Mouse (Mus musculus) left cerebral cortex, adult 11 months (tissue): ENCODE results near the gene Slc25a5.
A peak's percentile ranks its signal among the peaks of the same experiment; 100 is the strongest.
"Not testable (repeated sequence)": the region's sequence is repeated elsewhere in the genome, so short reads cannot be mapped to it uniquely, and the experiment has no call there.

Source experiments
- DNase-seq: peaks from one replicate; pipeline ENCODE4 v3.0.0; 2022; ENCODE audit warnings: low spot score

Slc25a5 gene

DNA sequence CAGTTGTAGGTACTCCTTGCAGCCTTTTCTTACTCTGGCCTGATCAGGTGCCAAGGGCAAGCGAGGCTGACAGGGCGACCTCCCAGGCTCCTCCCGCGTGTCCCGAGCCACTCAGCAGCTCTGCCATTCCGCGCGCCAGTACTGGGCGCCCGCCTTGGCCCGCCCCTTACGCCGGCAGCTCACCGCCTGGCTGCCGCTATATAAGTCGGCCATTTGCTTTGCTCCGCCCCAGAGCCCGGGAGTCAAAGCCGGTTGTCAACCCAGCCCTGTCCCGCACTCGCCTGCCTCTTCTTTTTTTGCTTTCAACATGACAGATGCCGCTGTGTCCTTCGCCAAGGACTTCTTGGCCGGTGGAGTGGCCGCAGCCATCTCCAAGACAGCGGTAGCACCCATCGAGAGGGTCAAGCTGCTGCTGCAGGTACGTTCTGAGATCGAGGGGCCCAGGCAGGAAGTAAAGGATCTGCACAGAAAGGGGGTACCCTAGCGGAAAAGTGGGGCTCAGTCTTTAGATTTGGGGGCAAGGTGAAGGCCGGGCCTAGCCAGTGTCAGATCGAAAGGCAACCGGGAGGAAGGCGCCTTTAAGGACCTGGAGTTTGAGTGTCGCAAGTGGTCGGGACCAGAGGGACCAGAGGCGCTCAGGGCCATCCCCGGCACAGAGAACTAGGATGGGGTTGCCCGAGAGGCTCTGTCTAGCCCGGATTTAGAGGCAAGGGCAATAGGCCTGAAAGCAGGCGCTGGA, at the start of gene Slc25a5:
Slc25a5 (plus strand) TSS at position 228 of the 739 bp plus-strand sequence.
- DNase-seq = peak; percentile 67

DNA sequence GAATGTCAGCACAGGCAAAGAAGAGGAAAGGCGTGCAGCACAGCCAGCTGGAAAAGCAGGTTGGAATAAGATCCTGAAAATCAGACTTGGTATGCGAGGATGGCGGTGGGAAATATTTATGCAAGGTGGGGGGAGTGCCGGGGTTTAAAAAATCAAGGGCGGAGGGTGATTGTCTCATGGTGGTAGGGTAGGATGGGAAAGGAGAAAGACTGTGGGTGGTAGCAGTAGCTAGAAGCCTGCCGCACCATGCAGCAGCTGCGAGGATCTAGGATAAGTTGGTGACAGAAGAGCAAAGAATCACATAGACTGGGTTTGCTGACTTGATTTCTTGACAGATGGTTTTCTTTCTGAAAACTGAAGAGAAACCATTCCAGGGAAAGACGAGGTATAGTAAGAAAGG, 48.7 kb upstream of the Slc25a5 start:
- DNase-seq = no peak

DNA sequence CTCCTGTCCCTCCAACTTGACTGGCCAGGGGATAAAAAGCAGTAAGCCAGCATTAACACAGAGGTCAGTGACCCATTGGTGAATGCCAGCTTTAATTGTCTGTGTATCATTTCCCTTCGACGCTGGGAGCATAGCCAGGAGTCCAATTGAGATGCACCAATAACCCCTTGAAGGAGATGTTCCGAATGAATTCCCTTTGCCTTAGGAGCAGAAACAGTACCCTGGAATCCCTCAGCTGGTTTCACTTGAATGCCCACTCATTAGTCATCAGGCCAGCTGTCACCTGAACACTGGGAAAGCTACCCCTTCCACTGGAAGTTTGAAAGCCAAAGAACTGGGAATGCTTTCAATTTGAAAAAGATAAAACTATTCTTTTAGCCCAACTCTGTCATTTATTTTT, 46.9 kb upstream of the Slc25a5 start:
- no peak for DNase-seq

DNA sequence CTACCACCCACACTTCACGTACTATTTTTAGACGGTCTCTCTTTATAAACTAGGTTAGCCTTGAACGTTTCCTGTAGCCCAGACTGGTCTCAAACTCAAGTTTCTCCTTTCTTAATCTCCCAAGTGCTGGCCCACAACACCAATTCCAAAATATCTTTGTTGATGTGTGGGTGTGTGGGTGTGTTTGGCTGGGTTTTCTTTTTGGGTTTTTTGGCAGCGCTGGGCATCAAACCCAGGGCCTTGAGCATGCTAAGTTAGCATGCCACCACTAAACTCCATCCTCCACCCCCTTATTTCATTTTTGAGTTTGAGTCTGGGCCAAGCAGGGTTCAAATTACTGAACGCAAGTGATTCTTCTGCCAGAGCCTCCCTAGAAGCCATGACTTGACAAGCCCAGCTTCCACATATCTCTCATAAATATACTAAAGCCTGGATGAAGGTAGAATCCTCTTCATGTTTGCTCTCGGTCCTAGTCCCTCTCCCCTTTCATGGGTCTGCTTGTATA, 46.1 kb upstream of the Slc25a5 start:
- no peak for DNase-seq

DNA sequence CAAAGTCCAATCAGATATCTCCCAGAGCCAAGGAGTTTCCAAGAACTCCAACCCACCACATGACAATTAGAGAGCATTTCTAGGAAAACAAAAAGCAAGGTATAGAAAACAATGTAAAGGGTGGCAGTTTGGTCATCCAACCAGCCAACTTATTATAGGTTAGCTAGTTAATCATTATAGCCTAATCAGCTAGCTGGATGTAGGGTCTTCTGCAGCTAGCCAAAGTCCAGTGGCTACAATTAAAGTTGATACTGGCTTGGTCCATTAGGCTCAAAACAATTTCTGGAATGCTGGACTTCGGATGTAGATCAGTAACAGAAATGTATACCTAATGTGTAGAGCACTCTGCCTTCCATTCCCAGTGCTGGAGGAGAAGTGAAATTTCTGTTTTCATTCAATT, 44.9 kb upstream of the Slc25a5 start:
- no peak for DNase-seq

DNA sequence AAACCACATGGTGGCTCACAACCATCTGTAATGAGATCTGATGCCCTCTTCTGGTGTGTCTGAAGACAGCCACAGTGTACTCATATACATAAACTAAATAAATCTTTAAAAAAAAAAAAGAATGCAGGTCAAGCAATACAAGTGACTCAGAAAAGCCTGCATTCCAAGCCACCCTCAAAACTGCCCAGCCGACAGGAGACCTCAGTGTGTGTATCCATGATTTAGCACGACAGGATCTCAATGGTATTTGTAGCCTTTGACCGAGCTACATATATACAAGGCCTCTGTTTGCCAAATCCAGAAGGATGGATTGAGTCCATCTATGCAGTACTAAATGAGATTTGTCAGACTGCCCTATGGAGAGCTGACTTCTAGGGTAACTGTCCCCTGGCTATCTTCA, 42.9 kb upstream of the Slc25a5 start:
- DNase-seq = no peak

DNA sequence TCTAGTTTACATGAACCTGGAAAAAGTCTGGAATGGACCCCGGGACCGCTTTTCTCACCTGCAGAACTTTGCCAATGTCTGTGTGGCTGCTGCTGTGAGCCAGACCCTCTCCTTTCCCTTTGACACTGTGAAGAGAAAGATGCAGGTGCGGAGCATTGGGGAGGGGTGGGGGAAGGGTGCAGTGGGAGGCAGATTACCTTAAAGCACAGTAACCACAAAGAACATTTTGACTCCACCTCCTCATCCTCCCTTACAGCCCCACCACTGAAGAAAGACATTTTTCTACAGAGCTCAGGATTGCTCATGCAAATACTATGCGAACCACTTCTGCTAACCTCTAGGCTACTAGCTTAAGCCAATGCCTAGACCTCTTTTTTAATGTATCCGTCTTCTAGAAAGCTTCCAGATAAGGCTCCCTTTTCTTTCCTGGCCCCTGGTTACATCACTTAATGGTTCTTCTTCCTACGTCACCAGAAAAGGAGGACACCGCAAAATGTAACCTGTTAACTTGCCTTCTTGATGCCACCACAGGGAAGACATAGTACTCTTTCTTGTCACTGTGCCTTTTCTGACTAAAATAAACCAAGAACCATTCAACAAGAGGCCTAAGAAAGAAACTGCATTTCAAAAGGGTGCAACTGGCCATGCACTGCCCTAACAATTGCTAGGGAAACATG, 37.5 kb upstream of the Slc25a5 start:
- no peak for DNase-seq

DNA sequence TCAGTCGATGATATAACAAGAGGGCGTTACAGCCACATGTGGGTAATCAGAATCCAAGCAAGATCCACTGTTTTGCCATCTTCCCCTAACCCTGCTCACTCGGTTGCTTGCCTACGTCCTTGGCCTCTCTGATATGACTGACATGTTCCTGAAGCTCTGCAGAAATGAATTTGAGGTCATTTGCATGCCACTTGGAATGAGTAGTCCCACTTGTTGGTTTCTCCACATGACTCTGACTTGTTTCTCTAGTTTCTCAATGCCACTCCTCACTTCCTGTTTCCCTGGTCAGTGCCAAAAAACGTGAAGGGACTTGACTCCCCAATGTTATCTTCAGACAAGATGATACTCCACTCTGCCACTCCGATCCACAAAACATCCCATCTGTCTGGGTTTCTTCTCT, 36.9 kb upstream of the Slc25a5 start:
- no peak for DNase-seq

DNA sequence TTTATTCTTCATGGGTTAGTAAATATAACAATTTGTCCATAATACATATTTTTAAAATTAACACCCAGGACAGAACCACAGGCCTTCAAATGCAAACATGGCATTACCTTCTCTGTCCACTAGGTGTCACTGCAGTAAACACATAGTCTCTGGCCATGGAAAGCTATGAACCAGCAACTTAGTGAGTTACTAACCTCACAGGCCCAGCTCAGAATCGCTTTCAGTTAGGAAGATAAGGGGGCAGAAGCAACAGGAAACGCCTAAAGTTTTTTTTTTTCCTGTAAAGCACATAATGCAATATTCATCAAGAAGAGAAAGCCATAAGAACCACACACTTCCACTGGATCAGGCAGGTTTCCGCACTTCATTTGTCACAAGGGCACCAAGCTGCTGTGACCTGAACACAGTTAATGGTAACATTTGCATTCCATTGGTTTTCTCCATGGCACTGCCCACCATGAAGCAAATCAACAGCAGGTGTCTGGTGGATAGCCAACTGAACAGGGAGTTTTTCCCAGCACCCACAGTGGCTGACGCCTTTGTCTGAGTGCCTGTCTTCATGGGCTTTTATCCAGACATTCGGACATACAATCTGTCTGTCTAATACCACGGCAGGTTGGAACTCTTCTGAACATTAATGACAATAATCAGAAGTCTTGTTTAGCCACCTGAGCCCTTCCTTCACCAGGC, 34.4 kb upstream of the Slc25a5 start:
- DNase-seq = no peak

DNA sequence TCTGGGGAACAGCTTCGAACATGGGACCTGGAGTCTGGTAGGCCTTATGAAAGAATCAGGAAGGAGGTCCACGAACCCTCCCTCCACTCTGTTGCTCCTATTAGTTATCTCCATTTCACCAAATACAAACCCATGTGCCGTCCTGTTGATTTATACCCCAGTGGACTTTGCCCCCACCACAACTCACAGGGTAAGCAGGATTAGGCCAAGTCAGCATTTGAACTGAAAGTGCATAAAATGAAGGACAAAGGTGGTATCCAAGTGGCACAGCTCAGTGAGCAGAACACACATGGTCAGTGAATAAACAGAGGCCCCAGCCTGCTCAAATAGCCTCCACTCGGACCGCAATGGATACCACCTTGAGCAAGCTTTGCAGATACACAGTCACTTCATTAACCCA, 33.2 kb upstream of the Slc25a5 start:
- no peak for DNase-seq

DNA sequence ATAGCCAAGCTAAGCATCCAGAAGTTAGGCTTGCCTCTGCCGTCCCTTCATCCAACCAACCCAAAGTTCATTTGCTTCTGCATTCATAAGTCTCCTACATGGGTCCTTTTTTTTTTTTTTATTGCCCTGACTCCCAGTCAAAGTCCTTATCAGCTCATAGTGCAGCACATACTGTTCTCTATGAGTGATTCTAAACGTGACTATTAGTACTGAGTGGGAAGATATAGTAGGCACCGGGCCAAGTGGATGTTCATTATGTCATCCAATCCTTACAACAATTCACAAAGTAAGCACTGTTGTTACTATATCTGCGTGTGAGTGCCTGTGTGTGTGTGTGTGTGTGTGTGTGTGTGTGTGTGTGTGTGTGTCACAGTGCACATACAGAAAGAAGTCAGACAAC, 32.6 kb upstream of the Slc25a5 start:
- no peak for DNase-seq

DNA sequence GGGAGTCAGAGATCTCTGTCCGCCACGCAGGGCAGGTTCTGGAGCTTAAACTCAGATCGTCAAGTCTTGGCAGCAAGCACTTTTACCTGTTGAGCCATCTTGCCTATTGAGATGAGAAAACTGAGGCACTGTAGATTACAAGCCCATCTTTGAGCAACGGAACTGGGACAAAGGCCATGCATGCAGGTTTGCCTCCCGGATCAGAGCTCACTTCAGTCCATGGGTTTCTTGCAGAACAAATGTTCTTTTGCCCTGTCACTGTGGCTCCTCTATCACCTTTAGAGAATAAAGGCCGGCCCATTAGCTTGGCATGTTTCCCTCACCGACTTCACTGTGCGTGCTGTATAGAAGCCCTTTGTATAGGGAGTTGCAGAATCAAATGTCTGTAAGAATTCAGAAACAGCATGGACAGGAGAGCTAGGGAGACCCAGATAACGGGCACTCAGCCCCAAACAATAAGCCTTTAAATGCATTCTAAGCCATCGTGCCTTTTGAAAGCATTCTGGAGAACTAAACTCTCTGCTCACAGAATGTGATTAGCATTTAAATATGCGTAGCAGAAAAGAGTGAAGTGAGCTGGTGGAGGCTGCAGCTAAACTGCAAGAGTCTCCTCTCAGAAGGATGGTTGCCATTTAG, 32.0 kb upstream of the Slc25a5 start:
- DNase-seq = no peak

DNA sequence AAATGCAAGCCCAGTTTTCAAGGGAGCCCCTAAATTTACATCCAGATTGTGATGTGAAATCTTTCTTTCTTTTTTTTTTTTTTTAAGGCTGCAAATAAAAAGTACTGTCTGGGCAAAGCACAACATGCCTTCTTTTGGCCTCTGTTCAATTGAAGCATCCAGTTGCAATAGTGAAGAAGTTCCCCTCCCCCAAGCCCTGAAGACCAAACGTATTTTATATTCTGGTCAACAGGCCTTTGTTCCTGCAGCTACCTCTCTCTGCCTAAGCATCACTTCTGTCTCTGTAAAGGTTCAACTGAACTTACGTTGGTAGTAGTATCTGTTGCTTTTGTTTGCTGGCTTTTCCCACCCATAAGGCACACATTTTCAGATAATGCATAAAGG, 31.5 kb upstream of the Slc25a5 start:
- no peak for DNase-seq

DNA sequence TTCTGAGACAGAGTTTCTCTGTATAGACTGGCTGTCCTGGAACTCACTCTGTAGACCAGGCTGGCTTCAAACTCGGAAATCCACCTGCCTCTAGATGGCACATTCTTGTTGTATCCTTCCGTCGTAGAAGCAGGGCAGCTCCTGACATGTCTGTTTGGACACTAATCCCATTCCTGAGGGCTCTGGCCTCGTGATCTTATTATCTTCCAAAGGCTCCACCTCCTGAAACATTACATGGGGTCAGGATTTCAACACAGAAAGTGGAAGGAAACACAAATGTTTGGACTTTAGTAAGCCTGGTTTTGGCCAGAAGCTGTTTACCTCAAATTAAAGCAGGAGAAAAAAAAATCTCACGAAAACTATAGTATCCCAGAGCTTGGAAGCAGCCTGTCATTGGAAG, 28.1 kb upstream of the Slc25a5 start:
- DNase-seq = no peak

DNA sequence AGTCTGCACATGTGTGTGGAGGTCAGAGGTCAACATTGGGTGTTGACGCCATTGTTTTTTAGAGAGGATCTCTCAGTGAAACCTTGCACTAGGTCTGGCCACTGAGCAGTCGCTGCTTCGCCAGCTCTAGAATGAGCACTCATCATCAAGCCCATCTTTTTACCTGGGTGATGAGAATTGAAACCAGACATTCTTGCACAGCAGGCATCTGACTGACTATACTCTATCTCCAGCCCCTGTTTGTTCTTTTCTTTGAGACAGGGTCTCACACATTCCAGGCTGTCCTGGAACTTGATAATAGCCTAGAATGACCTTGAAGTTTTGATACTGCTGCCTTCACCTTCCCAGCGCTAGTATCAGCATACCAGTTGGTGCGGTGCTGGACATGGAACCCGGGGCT, 22.9 kb upstream of the Slc25a5 start:
- DNase-seq = no peak

DNA sequence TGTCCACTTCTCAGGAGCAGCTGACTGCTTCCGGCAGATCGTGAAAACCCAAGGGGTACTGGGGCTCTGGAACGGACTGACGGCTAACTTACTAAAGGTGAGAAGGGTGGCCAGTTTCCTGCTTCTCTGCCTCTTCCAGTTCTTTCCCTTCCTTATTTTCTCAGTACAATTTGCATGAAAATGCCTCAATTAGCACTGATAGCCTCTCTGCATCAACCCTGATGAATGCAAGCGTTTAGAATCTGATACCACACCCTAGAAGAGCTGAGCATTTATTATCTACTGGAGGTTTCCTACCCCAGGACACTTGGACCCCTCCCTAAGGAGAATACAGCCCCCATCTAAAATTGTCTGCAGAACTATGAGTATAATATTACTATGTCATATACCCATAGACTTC, 19.9 kb upstream of the Slc25a5 start:
- DNase-seq = no peak

DNA sequence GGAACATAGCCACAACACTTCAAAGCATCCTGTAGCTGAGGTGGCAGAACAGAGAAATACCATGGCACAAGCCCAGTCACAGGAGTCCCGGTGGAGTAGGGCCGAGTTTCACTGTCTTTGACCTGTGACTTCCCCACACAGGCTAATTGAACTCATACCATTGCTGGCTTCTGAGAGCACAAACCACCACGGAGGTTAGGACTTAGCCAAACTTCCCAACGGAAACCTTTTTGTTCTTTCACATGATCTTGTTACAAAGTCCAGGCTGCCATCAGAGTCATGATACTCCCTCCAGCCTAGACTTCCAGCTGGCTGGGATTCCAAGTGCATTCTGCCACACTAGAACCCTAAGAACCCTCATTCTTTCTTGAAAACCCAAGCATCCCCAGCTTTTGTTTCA, 17.8 kb upstream of the Slc25a5 start:
- no peak for DNase-seq

DNA sequence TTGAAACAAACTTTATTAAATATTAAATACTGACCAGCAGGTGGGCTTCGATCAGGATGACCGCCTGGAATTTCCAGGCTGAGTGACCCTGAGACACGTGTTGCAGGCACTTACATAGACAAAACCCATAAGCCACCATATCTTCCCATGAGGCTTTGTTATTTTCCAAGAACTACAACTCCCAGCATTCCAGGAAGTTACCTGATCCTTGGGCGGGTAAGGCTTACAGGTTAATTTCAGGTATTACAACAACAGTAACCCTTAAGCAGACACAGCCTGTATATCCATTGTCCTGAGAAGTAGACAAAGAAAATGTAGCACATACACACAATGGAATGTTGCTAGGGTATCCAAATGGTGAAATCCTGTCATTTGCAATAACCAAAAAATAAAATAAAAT, 6.1 kb upstream of the Slc25a5 start:
- DNase-seq = no peak

DNA sequence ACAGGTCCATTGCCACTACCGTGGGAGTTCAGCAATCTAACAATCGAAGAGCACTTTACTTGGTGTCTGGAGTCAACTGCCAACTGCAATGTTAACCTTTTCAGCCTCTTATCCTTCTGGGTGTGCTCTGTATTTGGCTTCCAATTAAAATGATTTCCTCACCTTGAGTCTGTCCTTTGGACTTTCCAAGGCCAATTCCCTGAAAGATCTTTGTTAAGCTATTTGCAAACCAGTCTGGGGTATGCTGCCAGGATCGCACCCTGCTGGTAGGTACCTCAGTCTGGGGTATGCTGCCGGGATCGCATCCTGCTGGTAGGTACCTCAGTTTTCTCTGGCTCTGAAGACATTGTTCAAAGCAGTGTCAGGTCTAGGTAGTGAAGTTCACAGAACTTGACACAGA, 880 bp upstream of the Slc25a5 start:
- no peak for DNase-seq

DNA sequence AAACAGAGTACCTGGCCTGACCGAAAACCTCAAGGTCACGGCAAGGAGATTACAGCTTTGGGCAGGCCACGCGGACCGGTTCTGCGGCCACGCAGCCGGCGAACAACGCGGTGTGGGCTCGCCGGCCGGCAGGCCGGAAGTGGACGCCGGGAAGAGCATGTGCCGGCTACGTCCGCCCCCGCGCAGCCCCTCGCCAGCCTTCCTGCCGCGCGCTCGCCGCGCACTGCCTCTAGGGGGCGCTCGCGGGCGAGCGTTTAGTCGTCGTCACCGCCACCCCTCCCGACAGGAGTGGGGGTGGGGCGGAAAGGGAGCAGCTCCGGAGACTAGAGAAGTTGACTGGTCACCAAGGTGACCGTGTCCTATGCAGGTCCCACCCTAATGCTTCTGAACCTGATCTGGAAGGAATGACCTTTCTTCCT, 721 bp downstream of the Slc25a5 start:
- DNase-seq = peak; percentile 73

DNA sequence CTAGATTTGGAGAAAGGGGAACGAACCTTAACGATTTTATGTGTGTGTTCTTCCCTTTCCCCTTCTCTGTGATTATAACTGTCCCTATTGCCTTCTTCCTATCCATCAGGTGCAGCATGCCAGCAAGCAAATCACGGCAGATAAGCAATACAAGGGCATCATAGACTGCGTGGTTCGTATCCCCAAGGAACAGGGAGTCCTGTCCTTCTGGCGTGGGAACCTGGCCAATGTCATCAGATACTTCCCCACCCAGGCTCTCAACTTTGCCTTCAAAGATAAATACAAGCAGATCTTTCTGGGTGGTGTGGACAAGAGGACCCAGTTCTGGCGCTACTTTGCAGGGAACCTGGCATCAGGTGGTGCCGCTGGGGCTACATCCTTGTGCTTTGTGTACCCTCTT, 1.3 kb downstream of the Slc25a5 start:
- not testable (repeated sequence) for DNase-seq

DNA sequence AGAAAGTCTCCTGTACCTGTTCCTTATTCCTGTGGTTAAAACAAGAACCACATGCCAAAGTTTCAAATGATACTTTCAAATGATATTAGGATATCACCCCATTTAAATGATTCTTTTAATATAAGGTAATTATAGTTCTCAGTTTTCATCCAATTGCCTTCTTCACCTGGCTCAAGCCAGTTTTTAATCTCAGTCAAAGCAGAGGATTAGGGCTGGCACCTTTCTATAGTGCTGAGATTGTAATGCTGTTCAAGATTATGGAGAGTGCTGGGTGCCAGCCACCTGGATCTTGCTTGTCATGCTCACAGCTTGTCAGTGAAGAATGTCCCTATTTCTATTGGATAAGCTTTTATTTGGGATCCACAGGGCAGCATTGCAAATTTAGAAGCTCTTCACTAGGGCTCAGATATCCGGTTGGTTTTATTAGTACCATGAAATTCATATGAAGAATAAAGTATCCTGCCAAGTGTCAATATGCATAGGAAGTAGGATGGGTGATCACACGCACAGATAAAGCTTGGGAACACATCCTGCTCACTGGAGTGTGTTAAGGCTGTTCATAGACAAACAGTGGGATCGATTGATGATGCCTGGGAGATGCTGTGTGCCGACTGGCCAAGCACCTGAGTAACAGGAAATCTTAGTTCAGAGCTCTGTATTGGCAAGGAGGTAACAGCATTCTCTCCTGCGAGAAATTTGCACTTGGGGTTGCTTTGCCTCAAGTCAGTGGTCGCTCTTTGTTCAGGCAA, 3.9 kb downstream of the Slc25a5 start:
- no peak for DNase-seq
